In genomic region chr1:155073905-155074304, GRCm38 (mm10) we compare ENCODE assay signal across 20 mouse cellular contexts. TPM values are rescaled to one million over a fixed set of nuclear protein-coding genes. Genes with fewer than 3 reads are reported as not detected.
DNase-seq lines count a peak whose midpoint lies in the region; ATAC-seq and TF ChIP-seq lines count a peak whose summit lies in the region.
"Had no signal": no experiment of that assay in that cellular context is flagged by ENCODE, and none has a peak within 500 bp of the region (broad histone marks: within the 10 kb centered on the region; RNA-seq: fewer than 3 reads in every experiment).

No protein-coding gene starts in this region.

- no peak for TF ChIP-seq CTCF in heart, adult 2 months (IDR thresholded peaks at IDR 0.05)

- H3K79me2 ChIP-seq in heart, adult 2 months (replicated peaks; ENCODE audit: control insufficient read depth, insufficient read depth, low read length): no peaks in the 10 kb centered on the region

- H3K36me3 ChIP-seq in heart, embryonic 12.5 days: no peaks in the 10 kb centered on the region
- no peaks in the 10 kb centered on the region for H3K36me3 ChIP-seq in heart, adult 2 months (ENCODE audit: control insufficient read depth, insufficient read depth, low read length)
- H3K36me3 ChIP-seq in midbrain, embryonic 12.5 days: no peaks in the 10 kb centered on the region
- no peaks in the 10 kb centered on the region for H3K36me3 ChIP-seq in midbrain, embryonic 15.5 days (replicated peaks)
- no peaks in the 10 kb centered on the region for H3K36me3 ChIP-seq in embryonic facial prominence, embryonic 10.5 days (replicated peaks)
- H3K36me3 ChIP-seq: hindbrain, embryonic 13.5 days; liver, embryonic 12.5 days had no signal

- 80% methylated on average over 6 of the region's 6 CpGs for WGBS in heart, embryonic 12.5 days
- WGBS in heart, adult 2 months: 77% methylated on average over 6 of the region's 6 CpGs
- 70% methylated on average over 6 of the region's 6 CpGs for WGBS in midbrain, embryonic 12.5 days
- WGBS in midbrain, embryonic 15.5 days: 70% methylated on average over 6 of the region's 6 CpGs
- 74% methylated on average over 6 of the region's 6 CpGs for WGBS in embryonic facial prominence, embryonic 10.5 days

- H3K9ac ChIP-seq in heart, embryonic 12.5 days: no peak overlapping the region
- H3K9ac ChIP-seq in heart, adult 2 months (ENCODE audit: low read depth, low read length): no peak overlapping the region
- no peak overlapping the region for H3K9ac ChIP-seq in midbrain, embryonic 12.5 days (replicated peaks)
- no peak overlapping the region for H3K9ac ChIP-seq in midbrain, embryonic 15.5 days
- H3K9ac ChIP-seq: hindbrain, embryonic 13.5 days; liver, embryonic 12.5 days; lung, embryonic 14.5 days had no signal

- no peaks in the 10 kb centered on the region for H3K27me3 ChIP-seq in heart, embryonic 12.5 days (replicated peaks)
- no peaks in the 10 kb centered on the region for H3K27me3 ChIP-seq in heart, adult 2 months (ENCODE audit: control insufficient read depth, insufficient read depth, low read length)
- H3K27me3 ChIP-seq in midbrain, embryonic 12.5 days: peaks cover 18% of the 10 kb centered on the region; the same call in 1 of the 2 replicates
- no peaks in the 10 kb centered on the region for H3K27me3 ChIP-seq in midbrain, embryonic 15.5 days (replicated peaks)
- H3K27me3 ChIP-seq in embryonic facial prominence, embryonic 10.5 days (replicated peaks; ENCODE audit: low read depth, poor library complexity, severe bottlenecking): peaks cover 35% of the 10 kb centered on the region
- H3K27me3 ChIP-seq: hindbrain, embryonic 13.5 days had no signal

- H3K4me1 ChIP-seq in heart, embryonic 12.5 days (replicated peaks): peaks cover 25% of the 10 kb centered on the region
- H3K4me1 ChIP-seq in heart, adult 2 months (ENCODE audit: control insufficient read depth, insufficient read depth, low read length): peaks cover 22% of the 10 kb centered on the region
- peaks cover 52% of the 10 kb centered on the region for H3K4me1 ChIP-seq in midbrain, embryonic 12.5 days
- H3K4me1 ChIP-seq in midbrain, embryonic 15.5 days: peaks cover 37% of the 10 kb centered on the region
- peaks cover 62% of the 10 kb centered on the region for H3K4me1 ChIP-seq in embryonic facial prominence, embryonic 10.5 days

- H3K27ac ChIP-seq in heart, embryonic 12.5 days (ENCODE audit: poor library complexity, severe bottlenecking): no peak overlapping the region
- no peak overlapping the region; the same call in 1 of the 2 replicates for H3K27ac ChIP-seq in heart, adult 2 months
- H3K27ac ChIP-seq in midbrain, embryonic 12.5 days (replicated peaks): 0 out of 2 replicates have a peak overlapping the region, but pooled peaks have one; percentile 25
- H3K27ac ChIP-seq in midbrain, embryonic 15.5 days: no peak overlapping the region
- H3K27ac ChIP-seq in embryonic facial prominence, embryonic 10.5 days (replicated peaks): peak overlapping the region; percentile 40; the same call in 1 of the 2 replicates
- H3K27ac ChIP-seq: hindbrain, embryonic 13.5 days; liver, embryonic 12.5 days had no signal

- no peak for DNase-seq in heart, adult 2 months
- DNase-seq in embryonic facial prominence, embryonic 10.5 days (ENCODE audit: low spot score): no peak
- DNase-seq in frontal cortex, postnatal 10 days (ENCODE audit: low spot score in 2 of 2): no peak
- DNase-seq in kidney, adult 18-20 months: no peak
- DNase-seq: adrenal gland, postnatal 10 days; cerebellum, postnatal 14 days; gastrocnemius, postnatal 14 days; left cerebral cortex, postnatal 4 days; lung, embryonic 14.5 days; lung, postnatal 36 days; right cerebral cortex, postnatal 14 days; thymus, adult 2 months had no signal

- H3K4me3 ChIP-seq in heart, embryonic 12.5 days: no peak overlapping the region
- no peak overlapping the region for H3K4me3 ChIP-seq in heart, adult 2 months
- H3K4me3 ChIP-seq in midbrain, embryonic 12.5 days: no peak overlapping the region
- H3K4me3 ChIP-seq in midbrain, embryonic 15.5 days: no peak overlapping the region
- H3K4me3 ChIP-seq in embryonic facial prominence, embryonic 10.5 days: no peak overlapping the region
- H3K4me3 ChIP-seq: hindbrain, embryonic 13.5 days; liver, embryonic 12.5 days; myocyte had no signal

- intact Hi-C loops in heart, adult 2 months (cut with DNase I): no loop called here

- ATAC-seq in heart, embryonic 12.5 days (ENCODE audit: insufficient number of reproducible peaks, low FRiP score): peak; percentile 16; the same call in 1 of the 2 replicates
- ATAC-seq in midbrain, embryonic 12.5 days (ENCODE audit: low FRiP score, low read depth): no peak
- no peak for ATAC-seq in midbrain, embryonic 15.5 days (replicated peaks)
- ATAC-seq: activated CD4-positive, CD25-positive, alpha-beta regulatory T cell, adult 4 months; intestine, postnatal 0 days; liver, embryonic 12.5 days had no signal

- no peak for TF ChIP-seq EP300 in heart, adult 2 months (IDR thresholded peaks at IDR 0.05; ENCODE audit: insufficient read depth, low read depth, low read length)

- no peak for TF ChIP-seq POLR2A in heart, adult 2 months (IDR thresholded peaks at IDR 0.05; ENCODE audit: insufficient read depth, low read depth, low read length)

- H3K9me3 ChIP-seq in heart, embryonic 12.5 days (replicated peaks): no peaks in the 10 kb centered on the region
- no peaks in the 10 kb centered on the region for H3K9me3 ChIP-seq in midbrain, embryonic 12.5 days
- H3K9me3 ChIP-seq in midbrain, embryonic 15.5 days: no peaks in the 10 kb centered on the region
- no peaks in the 10 kb centered on the region for H3K9me3 ChIP-seq in embryonic facial prominence, embryonic 10.5 days
- H3K9me3 ChIP-seq: hindbrain, embryonic 13.5 days; liver, embryonic 12.5 days had no signal

- H3K4me2 ChIP-seq in heart, embryonic 12.5 days: no peak overlapping the region
- no peak overlapping the region for H3K4me2 ChIP-seq in midbrain, embryonic 12.5 days (replicated peaks)
- no peak overlapping the region for H3K4me2 ChIP-seq in midbrain, embryonic 15.5 days
- H3K4me2 ChIP-seq: hindbrain, embryonic 13.5 days; liver, embryonic 12.5 days; lung, embryonic 14.5 days had no signal

RNA-seq across cellular contexts. Expression of gene Ier5, which starts 25.5 kb away (rescaled TPM):
- polyA plus RNA-seq in heart, embryonic 12.5 days (2016; fragmentation: Nextera tagmentation; extraction: Ambion mirVana): 8.9 and 10.9 TPM in 2 replicates
- total RNA-seq in heart, adult 2 months (2021): 10 to 100 TPM; 12.5 to 16.8 TPM
- 9.8 and 13.5 TPM in 2 replicates for polyA plus RNA-seq in heart, adult 2 months (2012; rRNA removed)
- polyA plus RNA-seq in midbrain, embryonic 12.5 days (2016; fragmentation: Nextera tagmentation; extraction: Ambion mirVana): 12.8 and 14.6 TPM in 2 replicates
- polyA plus RNA-seq in midbrain, embryonic 15.5 days (2015; fragmentation: Nextera tagmentation; extraction: Ambion mirVana): 7.2 and 9.4 TPM in 2 replicates
- polyA plus RNA-seq in embryonic facial prominence, embryonic 10.5 days (2016; fragmentation: Nextera tagmentation; extraction: Ambion mirVana): 4.4 TPM in 2 replicates

Comparison
In these comparisons a context has a peak if more than half of its experiments do, and no peak if none do; other contexts are left out.
1. H3K27ac ChIP-seq: peak in midbrain, embryonic 12.5 days (single experiment) and embryonic facial prominence, embryonic 10.5 days (single experiment); none in heart, embryonic 12.5 days (single experiment), heart, adult 2 months (single experiment) and midbrain, embryonic 15.5 days (single experiment).